Mouse (Mus musculus) stomach, embryonic 15.5 days (tissue): Measurements from ENCODE around the gene Slc1a1. TPM values are rescaled to one million over a fixed set of nuclear protein-coding genes. Genes with fewer than 3 reads are reported as not detected.

Experiments used
- ATAC-seq: fragments of 200-750 bp; cut with Nextera tagmentation; 2 replicates; pipeline ENCODE4 v1.8.0; 2017; ENCODE audit warnings: low read depth, moderate number of reproducible peaks, moderate TSS enrichment; ENCODE audit not compliant: insufficient read depth, low FRiP score
- H3K27ac ChIP-seq: fragments of 300-500 bp; sonication (generic); 2 replicates; pipeline ENCODE4 v1.5.1; 2015; ENCODE audit warnings: mild to moderate bottlenecking, inconsistent platforms
- H3K27me3 ChIP-seq: fragments of 300-500 bp; sonication (generic); replicated peaks from 2 replicates; pipeline ENCODE4 v1.6.1; 2015; ENCODE audit warnings: inconsistent platforms
- H3K36me3 ChIP-seq: fragments of 300-500 bp; sonication (generic); 2 replicates; pipeline ENCODE4 v1.6.1; 2015; ENCODE audit warnings: inconsistent platforms
- H3K4me1 ChIP-seq: fragments of 300-500 bp; sonication (generic); 2 replicates; pipeline ENCODE4 v1.6.1; 2015; ENCODE audit warnings: inconsistent platforms
- H3K4me2 ChIP-seq: fragments of 300-500 bp; sonication (generic); 2 replicates; pipeline ENCODE4 v1.6.1; 2015; ENCODE audit warnings: mild to moderate bottlenecking, inconsistent platforms
- H3K4me3 ChIP-seq: fragments of 300-500 bp; sonication (generic); replicated peaks from 2 replicates; pipeline ENCODE4 v1.5.1; 2015; ENCODE audit warnings: inconsistent platforms
- H3K9ac ChIP-seq: fragments of 300-500 bp; sonication (generic); 2 replicates; pipeline ENCODE4 v1.6.1; 2015; ENCODE audit warnings: inconsistent platforms
- H3K9me3 ChIP-seq: fragments of 300-500 bp; sonication (generic); 2 replicates; pipeline ENCODE4 v1.6.1; 2016; ENCODE audit warnings: inconsistent platforms
- WGBS: fragments of 180-500 bp; shearing (Covaris S2); methylation state at CpG from one replicate; pipeline ENCODE4 v1.1.7; 2015; 5-methylcytosine and 5-hydroxymethylcytosine counted together
- polyA plus RNA-seq: library from polyadenylated mRNA; unstranded; fragments of >200 nt; fragmentation: Nextera tagmentation; extraction: Ambion mirVana; gene quantifications from 2 replicates; pipeline ENCODE4 v1.2.1, GENCODE M21; 2015

The Slc1a1 gene
- polyA plus RNA-seq: 0.36 and 0.57 TPM in 2 replicates

- Histone ChIP-seq H3K27ac (no peak within 1 kb of the TSS), H3K4me3 (peak within 1 kb of the TSS; percentile 52), H3K9me3 (no peaks in the 10 kb centered on the region), H3K27me3 (peaks cover 7% of the 10 kb centered on the region; the same call in 1 of the 2 replicates), H3K4me2 (peak within 1 kb of the TSS; percentile 98), H3K36me3 (no peaks in the 10 kb centered on the region), H3K4me1 (peaks cover 8% of the 10 kb centered on the region; the same call in 1 of the 2 replicates), H3K9ac (no peak within 1 kb of the TSS)
- ATAC-seq: no peak; the same call in 1 of the 2 replicates
- under 1% methylated on average over 68 of the region's 68 CpGs for WGBS
These were observed at the start of gene Slc1a1 for GRCm38 (mm10) chr19:28834798-28835499. Gene Slc1a1, plus strand, starts transcription at chr19:28835049.

DNA sequence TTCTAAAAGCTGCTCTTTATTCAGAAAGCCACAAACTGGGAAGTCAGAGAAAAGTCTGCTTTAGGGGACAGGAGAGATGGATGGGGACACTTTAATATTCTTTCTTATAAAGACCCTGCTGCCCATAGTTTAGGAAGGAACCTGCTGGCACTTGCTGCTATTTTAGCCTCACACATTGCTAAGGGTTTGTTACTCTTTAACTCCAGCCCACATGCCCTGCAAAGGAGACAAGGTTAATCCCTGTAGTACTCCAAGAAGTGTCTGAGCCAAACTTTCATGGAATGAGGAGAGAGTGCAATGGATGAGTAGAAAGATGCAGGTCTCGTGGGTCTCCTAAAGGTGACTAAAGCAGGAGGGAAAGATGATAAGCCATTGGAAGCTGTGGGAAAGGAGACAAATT, 44.7 kb upstream of the Slc1a1 start:
- 65% methylated on average over 1 of the region's 1 CpGs for WGBS
- Histone ChIP-seq H3K27ac (no peak overlapping the region), H3K9ac (no peak overlapping the region), H3K27me3 (no peaks in the 10 kb centered on the region), H3K4me3 (no peak overlapping the region), H3K36me3 (no peaks in the 10 kb centered on the region), H3K4me1 (no peaks in the 10 kb centered on the region), H3K9me3 (no peaks in the 10 kb centered on the region), H3K4me2 (no peak overlapping the region)
- no peak for ATAC-seq

- no peaks in the 10 kb centered on the region for H3K27me3 ChIP-seq
- ATAC-seq: no peak
- no peak overlapping the region for H3K9ac ChIP-seq
- no peaks in the 10 kb centered on the region for H3K36me3 ChIP-seq
- 58% methylated on average over 2 of the region's 2 CpGs for WGBS
- H3K4me1 ChIP-seq: no peaks in the 10 kb centered on the region
- H3K9me3 ChIP-seq: no peaks in the 10 kb centered on the region
- H3K4me3 ChIP-seq: no peak overlapping the region
- no peak overlapping the region for H3K27ac ChIP-seq
- no peak overlapping the region for H3K4me2 ChIP-seq
These were observed 41.5 kb upstream of the Slc1a1 start for GRCm38 (mm10) chr19:28793307-28793706.

DNA sequence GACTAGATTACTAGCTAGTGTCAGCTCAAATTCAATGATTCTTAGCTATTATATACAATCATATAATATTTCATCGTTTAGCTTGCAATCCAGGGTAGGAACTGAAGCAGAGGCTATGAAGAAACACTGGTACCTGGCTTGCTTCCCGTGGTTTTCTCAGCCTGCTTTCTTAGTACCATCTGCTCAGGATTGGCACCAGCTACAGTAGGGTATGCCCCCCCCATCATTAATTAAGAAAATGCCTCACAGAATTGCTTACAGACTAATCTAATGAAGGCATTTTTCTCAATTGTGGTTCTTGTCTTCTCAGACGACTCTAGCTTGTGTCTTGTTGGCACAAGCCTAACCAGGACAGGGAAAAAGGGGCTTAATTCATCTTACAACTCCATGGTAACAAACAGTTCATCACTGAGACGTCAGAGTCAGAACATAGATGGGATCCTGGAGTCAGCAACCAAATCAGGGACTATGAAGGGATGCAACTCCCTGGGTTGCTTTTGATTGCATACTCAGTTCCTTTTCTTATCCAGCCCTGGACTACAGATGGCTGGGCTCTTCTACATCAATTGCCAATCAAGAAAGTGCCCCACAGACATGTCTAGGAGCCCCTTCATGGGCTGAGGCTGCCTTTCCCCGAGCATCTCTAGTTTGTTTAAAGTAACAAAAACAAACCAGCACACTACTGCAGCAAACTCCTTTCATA, 38.6 kb upstream of the Slc1a1 start:
- Histone ChIP-seq H3K27ac (no peak overlapping the region), H3K9me3 (no peaks in the 10 kb centered on the region), H3K9ac (no peak overlapping the region), H3K27me3 (no peaks in the 10 kb centered on the region), H3K36me3 (no peaks in the 10 kb centered on the region), H3K4me1 (no peaks in the 10 kb centered on the region), H3K4me2 (no peak overlapping the region), H3K4me3 (no peak overlapping the region)
- no peak for ATAC-seq
- WGBS: 61% methylated on average over 5 of the region's 5 CpGs

GRCm38 (mm10) chr19:28796966-28797365, 37.9 kb upstream of the Slc1a1 start:
- no peak overlapping the region for H3K27ac ChIP-seq
- no peaks in the 10 kb centered on the region for H3K4me1 ChIP-seq
- WGBS: 81% methylated on average over 1 of the region's 1 CpGs
- H3K4me2 ChIP-seq: no peak overlapping the region
- no peak overlapping the region for H3K4me3 ChIP-seq
- ATAC-seq: no peak
- H3K36me3 ChIP-seq: no peaks in the 10 kb centered on the region
- H3K9ac ChIP-seq: no peak overlapping the region
- no peaks in the 10 kb centered on the region for H3K9me3 ChIP-seq
- no peaks in the 10 kb centered on the region for H3K27me3 ChIP-seq

GRCm38 (mm10) chr19:28797611-28798010, 37.2 kb upstream of the Slc1a1 start:
- H3K36me3 ChIP-seq: no peaks in the 10 kb centered on the region
- H3K9ac ChIP-seq: no peak overlapping the region
- H3K4me1 ChIP-seq: no peaks in the 10 kb centered on the region
- no peak overlapping the region for H3K4me2 ChIP-seq
- no peak overlapping the region for H3K27ac ChIP-seq
- no peak for ATAC-seq
- H3K4me3 ChIP-seq: no peak overlapping the region
- WGBS: 81% methylated on average over 6 of the region's 6 CpGs
- no peaks in the 10 kb centered on the region for H3K9me3 ChIP-seq
- H3K27me3 ChIP-seq: no peaks in the 10 kb centered on the region

DNA sequence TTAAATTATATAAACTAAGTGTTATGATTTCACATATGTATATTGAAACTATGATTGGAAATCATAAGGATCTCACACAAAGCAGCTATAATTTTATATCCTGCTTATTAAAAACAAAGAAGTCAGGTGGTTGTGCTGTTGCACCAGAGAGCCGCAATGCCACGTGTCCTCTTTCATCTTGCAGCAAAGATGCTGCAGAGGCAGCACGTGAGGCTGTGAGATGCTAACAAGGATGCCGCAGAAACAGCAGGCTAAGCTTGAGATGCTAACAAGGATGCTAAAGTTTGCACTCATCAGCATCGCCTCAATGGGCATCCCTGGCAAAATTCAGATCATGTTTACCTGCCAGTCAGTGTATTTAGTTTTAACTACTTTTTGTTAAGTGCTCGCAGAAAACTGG, 34.4 kb upstream of the Slc1a1 start:
- H3K9ac ChIP-seq: no peak overlapping the region
- no peak overlapping the region for H3K4me3 ChIP-seq
- no peaks in the 10 kb centered on the region for H3K36me3 ChIP-seq
- no peaks in the 10 kb centered on the region for H3K4me1 ChIP-seq
- no peaks in the 10 kb centered on the region for H3K27me3 ChIP-seq
- H3K27ac ChIP-seq: no peak overlapping the region
- ATAC-seq: no peak
- H3K9me3 ChIP-seq: no peaks in the 10 kb centered on the region
- H3K4me2 ChIP-seq: no peak overlapping the region
- 54% methylated on average over 6 of the region's 6 CpGs for WGBS

GRCm38 (mm10) chr19:28806276-28806675, 28.6 kb upstream of the Slc1a1 start:
- no peak overlapping the region for H3K4me2 ChIP-seq
- H3K36me3 ChIP-seq: no peaks in the 10 kb centered on the region
- no peak for ATAC-seq
- 89% methylated on average over 6 of the region's 6 CpGs for WGBS
- H3K9ac ChIP-seq: no peak overlapping the region
- H3K4me1 ChIP-seq: no peaks in the 10 kb centered on the region
- H3K27ac ChIP-seq: no peak overlapping the region
- no peaks in the 10 kb centered on the region for H3K27me3 ChIP-seq
- no peaks in the 10 kb centered on the region for H3K9me3 ChIP-seq
- H3K4me3 ChIP-seq: no peak overlapping the region

DNA sequence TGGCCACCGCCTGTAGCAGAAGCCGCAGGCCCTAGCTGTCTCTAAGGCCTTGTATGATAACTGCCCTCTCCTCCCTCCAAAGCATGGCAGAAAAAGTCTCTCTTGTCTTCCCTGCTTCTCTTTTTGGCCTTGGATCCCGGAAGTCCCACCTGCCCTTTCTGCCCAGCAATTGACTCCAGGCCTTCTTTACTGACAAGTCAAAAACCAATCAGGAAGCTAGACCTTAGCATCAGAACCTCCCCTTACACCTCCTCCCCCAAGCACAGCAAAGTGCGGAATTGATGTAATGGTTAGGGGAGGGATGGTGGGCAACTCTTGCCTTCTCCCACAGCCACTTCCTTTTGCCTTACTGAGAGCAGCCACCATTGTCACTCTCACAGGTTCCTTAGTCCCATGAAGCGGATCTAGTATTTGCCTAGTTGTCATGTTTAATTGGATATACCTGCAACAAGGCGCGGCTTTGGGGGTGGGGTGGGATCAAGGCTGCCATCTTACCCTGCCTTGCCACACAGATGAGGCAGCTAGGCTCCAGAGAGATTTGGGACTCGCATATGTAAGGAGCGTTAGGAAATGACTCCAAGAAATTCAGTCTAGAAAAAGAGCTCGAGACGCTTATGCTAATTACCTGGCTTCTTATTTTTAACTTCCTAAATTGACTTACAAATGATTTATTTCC, 27.9 kb upstream of the Slc1a1 start:
- H3K4me1 ChIP-seq: no peaks in the 10 kb centered on the region
- ATAC-seq: no peak
- no peaks in the 10 kb centered on the region for H3K36me3 ChIP-seq
- H3K27me3 ChIP-seq: no peaks in the 10 kb centered on the region
- no peak overlapping the region for H3K4me3 ChIP-seq
- no peak overlapping the region for H3K27ac ChIP-seq
- no peaks in the 10 kb centered on the region for H3K9me3 ChIP-seq
- WGBS: 90% methylated on average over 11 of the region's 11 CpGs
- no peak overlapping the region for H3K9ac ChIP-seq
- H3K4me2 ChIP-seq: no peak overlapping the region

- Histone ChIP-seq H3K36me3 (no peaks in the 10 kb centered on the region), H3K4me3 (no peak overlapping the region), H3K9me3 (no peaks in the 10 kb centered on the region), H3K27ac (no peak overlapping the region), H3K9ac (no peak overlapping the region), H3K27me3 (no peaks in the 10 kb centered on the region), H3K4me2 (no peak overlapping the region), H3K4me1 (no peaks in the 10 kb centered on the region)
- ATAC-seq: no peak
- WGBS: 61% methylated on average over 2 of the region's 2 CpGs
These were observed 27.4 kb upstream of the Slc1a1 start for GRCm38 (mm10) chr19:28807497-28807871.

- ATAC-seq: no peak
- Histone ChIP-seq H3K36me3 (no peaks in the 10 kb centered on the region), H3K9ac (no peak overlapping the region), H3K4me1 (no peaks in the 10 kb centered on the region), H3K4me2 (no peak overlapping the region), H3K27ac (no peak overlapping the region), H3K27me3 (no peaks in the 10 kb centered on the region), H3K9me3 (no peaks in the 10 kb centered on the region), H3K4me3 (no peak overlapping the region)
- 72% methylated on average over 4 of the region's 4 CpGs for WGBS
These were observed 16.6 kb upstream of the Slc1a1 start for GRCm38 (mm10) chr19:28818286-28818685.

DNA sequence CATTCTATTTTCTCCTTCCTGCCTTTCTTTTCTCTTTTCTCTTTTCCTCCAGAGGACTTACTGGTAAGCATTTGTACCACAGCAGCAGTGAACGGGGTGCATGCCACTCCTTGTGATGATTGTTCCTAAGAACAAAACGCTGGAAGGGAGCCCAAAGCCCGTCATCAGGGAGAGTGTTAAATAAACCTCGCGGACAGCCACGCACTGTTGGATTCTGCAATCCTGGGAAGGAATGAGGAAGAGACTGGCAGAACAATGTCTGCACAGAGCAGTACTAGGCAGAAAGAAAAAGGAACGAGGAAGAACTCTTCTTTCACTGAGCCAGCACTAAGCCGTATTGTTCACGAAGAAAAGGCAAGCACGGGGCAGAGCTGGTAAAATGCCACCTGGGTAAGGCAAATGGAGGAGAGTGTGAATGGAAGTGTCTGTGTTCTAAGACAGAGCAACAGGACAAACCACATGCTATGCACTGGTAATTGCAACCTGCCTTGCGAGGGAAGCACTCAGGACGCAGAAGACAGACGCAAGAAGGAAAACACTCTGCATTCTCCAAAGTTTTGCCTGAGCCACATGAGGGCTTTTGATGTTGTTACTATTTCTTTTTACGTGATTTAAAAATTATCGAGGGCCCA, 7.0 kb upstream of the Slc1a1 start:
- H3K9ac ChIP-seq: no peak overlapping the region
- H3K27me3 ChIP-seq: no peaks in the 10 kb centered on the region
- no peak overlapping the region for H3K27ac ChIP-seq
- no peak overlapping the region for H3K4me3 ChIP-seq
- peak overlapping the region; percentile 19; the same call in 1 of the 2 replicates for H3K4me2 ChIP-seq
- no peaks in the 10 kb centered on the region for H3K9me3 ChIP-seq
- H3K4me1 ChIP-seq: no peaks in the 10 kb centered on the region
- no peaks in the 10 kb centered on the region for H3K36me3 ChIP-seq
- ATAC-seq: peak; percentile 71
- 40% methylated on average over 15 of the region's 15 CpGs for WGBS
